Mouse (Mus musculus): Measurements from ENCODE around the gene Map2k6. TPM values are rescaled to one million over a fixed set of nuclear protein-coding genes. Genes with fewer than 3 reads are reported as not detected.

Map2k6 gene
- polyA plus RNA-seq, 1 experiment from 2014 or later = 22.9 TPM

DNA sequence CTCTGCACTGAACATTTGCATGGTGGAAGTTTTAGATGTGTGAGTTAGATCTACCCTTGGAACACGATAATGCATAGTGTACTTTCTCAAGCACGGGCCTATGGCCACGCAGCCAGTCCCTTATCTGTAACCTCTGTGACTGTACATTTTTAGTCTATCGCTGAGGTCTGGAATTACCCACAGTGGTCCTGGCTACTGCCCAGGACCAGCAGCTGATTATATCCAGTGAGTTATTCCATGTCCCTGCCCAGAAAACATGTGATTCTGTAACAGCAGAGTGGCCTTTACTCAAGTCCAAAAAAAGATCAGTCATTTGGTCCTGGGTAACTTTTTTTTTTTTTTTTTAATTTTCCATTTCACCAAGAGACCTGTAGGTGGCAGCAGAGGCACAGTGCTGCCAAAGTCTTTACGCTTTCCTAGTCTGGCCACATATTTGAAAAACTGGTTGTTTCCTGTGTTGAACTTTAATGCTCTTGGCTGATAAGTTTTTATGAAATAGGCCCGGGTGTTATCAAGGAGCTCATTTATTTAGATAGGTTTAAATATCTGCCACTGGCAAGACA is 99.8 kb downstream of the Map2k6 start:
- Histone ChIP-seq H3K4me1 (no peaks in the 10 kb centered on the region), H3K27ac (no peak overlapping the region), H3K9me3 (replicated peaks) (no peaks in the 10 kb centered on the region), H3K4me2 (no peak overlapping the region), H3K36me3 (peaks cover 70% of the 10 kb centered on the region), H3K9ac (no peak overlapping the region), H3K4me3 (replicated peaks) (no peak overlapping the region), H3K27me3 (no peaks in the 10 kb centered on the region)
- no peak for ATAC-seq (replicated peaks; ENCODE audit: low FRiP score)
- WGBS = 60% methylated on average over 6 of the region's 6 CpGs

- Histone ChIP-seq H3K27ac (no peak overlapping the region), H3K4me1 (no peaks in the 10 kb centered on the region), H3K4me2 (no peak overlapping the region), H3K27me3 (no peaks in the 10 kb centered on the region), H3K9me3 (replicated peaks) (no peaks in the 10 kb centered on the region), H3K9ac (no peak overlapping the region), H3K4me3 (replicated peaks) (no peak overlapping the region), H3K36me3 (peaks cover 66% of the 10 kb centered on the region)
- ATAC-seq (replicated peaks; ENCODE audit: low FRiP score) = no peak
- 89% methylated on average over 11 of the region's 11 CpGs for WGBS
Observed at GRCm38 (mm10) chr11:110502937-110503670, 104.2 kb downstream of the Map2k6 start.

GRCm38 (mm10) chr11:110511466-110511865 is 112.5 kb downstream of the Map2k6 start:
- H3K9ac ChIP-seq = no peak overlapping the region
- ATAC-seq (replicated peaks; ENCODE audit: low FRiP score) = no peak
- H3K9me3 ChIP-seq (replicated peaks) = no peaks in the 10 kb centered on the region
- no peaks in the 10 kb centered on the region for H3K4me1 ChIP-seq
- peaks cover 48% of the 10 kb centered on the region for H3K36me3 ChIP-seq
- H3K27me3 ChIP-seq = no peaks in the 10 kb centered on the region
- no peak overlapping the region for H3K4me2 ChIP-seq
- H3K4me3 ChIP-seq (replicated peaks) = no peak overlapping the region
- WGBS = 92% methylated on average over 7 of the region's 7 CpGs
- H3K27ac ChIP-seq = no peak overlapping the region

- Histone ChIP-seq H3K36me3 (peaks cover 53% of the 10 kb centered on the region), H3K27ac (no peak overlapping the region), H3K4me1 (no peaks in the 10 kb centered on the region), H3K4me3 (replicated peaks) (no peak overlapping the region), H3K9me3 (replicated peaks) (no peaks in the 10 kb centered on the region), H3K4me2 (no peak overlapping the region), H3K9ac (no peak overlapping the region), H3K27me3 (no peaks in the 10 kb centered on the region)
- 91% methylated on average over 1 of the region's 1 CpGs for WGBS
- no peak for ATAC-seq (replicated peaks; ENCODE audit: low FRiP score)
Observed at GRCm38 (mm10) chr11:110518648-110519047, 119.7 kb downstream of the Map2k6 start.

- H3K4me2 ChIP-seq = no peak overlapping the region
- H3K36me3 ChIP-seq = peaks cover 36% of the 10 kb centered on the region
- H3K4me1 ChIP-seq = no peaks in the 10 kb centered on the region
- 97% methylated on average over 2 of the region's 2 CpGs for WGBS
- H3K9me3 ChIP-seq (replicated peaks) = no peaks in the 10 kb centered on the region
- no peak for ATAC-seq (replicated peaks; ENCODE audit: low FRiP score)
- H3K27me3 ChIP-seq = no peaks in the 10 kb centered on the region
- H3K27ac ChIP-seq = no peak overlapping the region
- H3K4me3 ChIP-seq (replicated peaks) = no peak overlapping the region
- no peak overlapping the region for H3K9ac ChIP-seq
Observed at GRCm38 (mm10) chr11:110522906-110523305, 124.0 kb downstream of the Map2k6 start.

DNA sequence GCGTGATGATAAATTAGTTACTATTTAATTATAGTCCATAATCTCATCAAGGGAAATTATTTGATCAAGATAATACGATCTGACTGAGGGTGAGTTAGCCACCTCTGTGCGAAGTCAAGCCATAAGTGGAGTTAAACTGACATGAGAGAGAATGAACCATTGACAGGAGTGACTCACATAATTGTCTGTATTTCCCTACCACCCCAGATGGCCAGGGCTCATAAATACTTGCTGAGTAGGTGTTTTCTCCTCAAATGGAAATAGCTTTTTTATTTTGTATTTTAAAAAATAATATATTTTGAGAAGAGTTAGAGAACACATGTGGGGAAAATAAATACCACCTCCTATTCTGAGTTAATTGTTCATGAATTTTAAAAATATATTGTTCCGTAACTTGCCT is 127.2 kb downstream of the Map2k6 start:
- ATAC-seq (replicated peaks; ENCODE audit: low FRiP score) = no peak
- H3K9ac ChIP-seq = no peak overlapping the region
- WGBS = 92% methylated on average over 4 of the region's 4 CpGs
- H3K4me1 ChIP-seq = no peaks in the 10 kb centered on the region
- no peak overlapping the region for H3K4me3 ChIP-seq (replicated peaks)
- no peaks in the 10 kb centered on the region for H3K9me3 ChIP-seq (replicated peaks)
- no peaks in the 10 kb centered on the region for H3K27me3 ChIP-seq
- no peak overlapping the region for H3K4me2 ChIP-seq
- no peak overlapping the region for H3K27ac ChIP-seq
- peaks cover 10% of the 10 kb centered on the region; the same call in 1 of the 2 replicates for H3K36me3 ChIP-seq

DNA sequence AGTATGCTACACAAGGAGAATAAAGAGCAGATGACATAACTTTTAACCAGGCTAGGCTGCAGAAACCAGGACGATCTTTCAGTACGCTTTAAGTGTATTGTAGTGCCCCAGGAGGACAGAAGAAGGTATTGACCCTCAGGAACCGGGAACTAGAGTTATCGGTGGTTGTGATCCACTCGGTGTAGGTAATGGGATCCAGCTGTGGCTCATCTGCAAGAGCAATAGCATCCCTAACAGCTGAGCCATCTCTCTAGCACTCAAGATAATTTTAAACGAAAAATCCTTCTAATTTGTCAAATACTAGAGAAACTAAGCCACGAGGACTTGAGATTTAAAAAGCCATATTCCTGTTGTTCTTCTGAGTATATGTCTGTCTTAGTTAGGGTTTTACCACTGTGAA is 132.2 kb downstream of the Map2k6 start:
- no peaks in the 10 kb centered on the region for H3K27me3 ChIP-seq
- no peak for ATAC-seq (replicated peaks; ENCODE audit: low FRiP score)
- no peak overlapping the region for H3K4me2 ChIP-seq
- no peaks in the 10 kb centered on the region for H3K4me1 ChIP-seq
- H3K9me3 ChIP-seq (replicated peaks) = no peaks in the 10 kb centered on the region
- no peak overlapping the region for H3K4me3 ChIP-seq (replicated peaks)
- no peak overlapping the region for H3K27ac ChIP-seq
- WGBS = 80% methylated on average over 7 of the region's 7 CpGs
- no peak overlapping the region for H3K9ac ChIP-seq
- no peaks in the 10 kb centered on the region for H3K36me3 ChIP-seq

DNA sequence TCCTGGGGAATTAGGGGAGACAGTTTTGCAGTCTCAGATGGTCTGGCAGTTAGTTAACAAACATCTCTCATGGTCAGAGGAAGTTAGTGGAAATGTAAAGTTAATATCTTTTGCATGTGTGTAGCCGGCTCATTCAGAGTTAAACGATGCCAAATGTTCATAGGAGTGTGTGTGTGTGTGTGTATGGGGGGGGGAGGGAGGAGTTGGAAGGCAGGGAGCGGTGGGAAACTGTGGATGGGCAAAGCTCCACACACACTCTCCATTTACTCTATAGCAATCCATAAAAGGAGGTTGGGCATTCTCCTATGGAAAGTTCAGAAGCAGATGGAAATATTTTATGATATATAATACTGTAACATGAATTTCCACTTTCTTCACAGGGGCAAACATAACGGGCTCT is 135.9 kb downstream of the Map2k6 start:
- H3K36me3 ChIP-seq = no peaks in the 10 kb centered on the region
- H3K9me3 ChIP-seq (replicated peaks) = no peaks in the 10 kb centered on the region
- no peak for ATAC-seq (replicated peaks; ENCODE audit: low FRiP score)
- WGBS = 73% methylated on average over 4 of the region's 4 CpGs
- H3K9ac ChIP-seq = no peak overlapping the region
- H3K27ac ChIP-seq = no peak overlapping the region
- no peak overlapping the region for H3K4me2 ChIP-seq
- H3K4me3 ChIP-seq (replicated peaks) = no peak overlapping the region
- H3K4me1 ChIP-seq = 0 out of 2 replicates have a peak, but pooled peaks cover 4% of the 10 kb centered on the region
- H3K27me3 ChIP-seq = no peaks in the 10 kb centered on the region

DNA sequence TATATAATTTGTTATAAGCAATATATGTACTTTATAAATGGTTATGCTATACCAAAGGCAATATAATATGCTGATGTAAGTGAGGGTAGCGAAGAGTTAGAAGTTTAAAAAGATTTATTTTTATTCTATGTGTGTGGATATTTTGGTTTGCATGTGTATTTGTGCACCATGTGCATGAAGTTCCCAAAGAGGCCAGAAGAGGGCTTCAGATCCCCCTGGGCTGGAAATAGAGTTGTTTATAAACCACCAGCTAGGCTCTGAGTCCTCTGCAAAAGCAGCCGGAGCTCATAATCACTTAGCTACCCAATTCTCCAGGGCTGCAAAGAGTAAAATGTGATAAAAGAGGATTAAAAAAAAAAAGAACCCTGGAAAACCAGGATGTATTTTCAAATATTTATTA is 137.6 kb downstream of the Map2k6 start:
- H3K4me2 ChIP-seq = no peak overlapping the region
- H3K9ac ChIP-seq = no peak overlapping the region
- WGBS = 92% methylated on average over 2 of the region's 2 CpGs
- no peak overlapping the region for H3K4me3 ChIP-seq (replicated peaks)
- no peaks in the 10 kb centered on the region for H3K36me3 ChIP-seq
- no peak for ATAC-seq (replicated peaks; ENCODE audit: low FRiP score)
- H3K9me3 ChIP-seq (replicated peaks) = no peaks in the 10 kb centered on the region
- H3K27me3 ChIP-seq = no peaks in the 10 kb centered on the region
- no peak overlapping the region for H3K27ac ChIP-seq
- H3K4me1 ChIP-seq = 0 out of 2 replicates have a peak, but pooled peaks cover 4% of the 10 kb centered on the region

DNA sequence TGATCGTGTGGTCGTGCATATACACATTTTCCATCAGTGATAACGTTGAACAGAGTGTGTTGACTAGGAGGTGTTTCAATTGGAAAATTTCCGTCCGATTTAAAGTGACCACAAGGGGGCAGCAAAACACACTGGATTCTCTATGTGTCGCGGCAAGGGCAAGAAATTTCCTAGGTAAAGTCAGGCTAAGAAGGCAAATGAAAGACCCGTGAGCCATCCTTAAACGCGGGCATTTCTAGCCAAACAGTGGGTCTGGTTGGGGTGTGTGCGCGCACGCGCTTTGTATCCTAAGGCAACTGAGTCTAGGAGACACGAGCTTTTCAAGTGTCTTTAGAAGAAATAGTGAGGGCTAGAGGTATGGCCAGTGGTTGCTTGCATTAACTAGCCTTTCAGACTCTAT is 138.7 kb downstream of the Map2k6 start:
- H3K27me3 ChIP-seq = no peaks in the 10 kb centered on the region
- H3K4me2 ChIP-seq = peak overlapping the region; percentile 50
- ATAC-seq (replicated peaks; ENCODE audit: low FRiP score) = peak; percentile 49; the same call in 1 of the 2 replicates
- H3K9me3 ChIP-seq (replicated peaks) = no peaks in the 10 kb centered on the region
- H3K36me3 ChIP-seq = no peaks in the 10 kb centered on the region
- no peak overlapping the region for H3K9ac ChIP-seq
- 0 out of 2 replicates have a peak, but pooled peaks cover 4% of the 10 kb centered on the region for H3K4me1 ChIP-seq
- H3K4me3 ChIP-seq (replicated peaks) = 0 out of 2 replicates have a peak overlapping the region, but pooled peaks have one; percentile 10
- H3K27ac ChIP-seq = no peak overlapping the region
- WGBS = 14% methylated on average over 15 of the region's 15 CpGs

- H3K9ac ChIP-seq = no peak overlapping the region
- no peak overlapping the region for H3K27ac ChIP-seq
- no peaks in the 10 kb centered on the region for H3K36me3 ChIP-seq
- 0 out of 2 replicates have a peak, but pooled peaks cover 4% of the 10 kb centered on the region for H3K4me1 ChIP-seq
- no peaks in the 10 kb centered on the region for H3K27me3 ChIP-seq
- H3K4me3 ChIP-seq (replicated peaks) = no peak overlapping the region
- WGBS = 60% methylated on average over 10 of the region's 10 CpGs
- H3K9me3 ChIP-seq (replicated peaks) = no peaks in the 10 kb centered on the region
- no peak for ATAC-seq (replicated peaks; ENCODE audit: low FRiP score)
- H3K4me2 ChIP-seq = peak overlapping the region; percentile 50; the same call in 1 of the 2 replicates
Observed at GRCm38 (mm10) chr11:110538206-110538605, 139.3 kb downstream of the Map2k6 start.

DNA sequence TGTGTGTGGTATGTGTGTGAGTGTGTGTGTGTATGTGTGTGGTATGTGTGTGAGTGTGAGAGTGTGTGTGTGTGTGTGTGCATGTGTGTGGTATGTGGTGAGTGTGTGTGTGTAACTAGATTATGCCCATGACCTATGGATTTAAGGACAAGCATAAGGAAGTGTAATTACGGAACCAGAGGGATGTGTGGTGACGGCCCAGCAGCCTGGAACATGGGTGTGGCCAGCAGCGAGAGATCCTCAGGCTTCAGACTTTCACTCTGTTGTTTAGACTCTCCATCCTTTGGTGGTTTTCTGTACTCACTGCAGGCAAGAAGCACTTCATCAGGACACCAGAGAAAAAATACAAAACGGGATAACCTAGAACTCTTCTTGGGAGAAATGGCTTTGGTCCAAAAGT is 143.0 kb downstream of the Map2k6 start:
- Histone ChIP-seq H3K9me3 (replicated peaks) (no peaks in the 10 kb centered on the region), H3K27me3 (no peaks in the 10 kb centered on the region), H3K36me3 (no peaks in the 10 kb centered on the region), H3K4me2 (no peak overlapping the region), H3K27ac (no peak overlapping the region), H3K9ac (no peak overlapping the region), H3K4me1 (0 out of 2 replicates have a peak, but pooled peaks cover 4% of the 10 kb centered on the region), H3K4me3 (replicated peaks) (no peak overlapping the region)
- no peak for ATAC-seq (replicated peaks; ENCODE audit: low FRiP score)
- WGBS = 79% methylated on average over 4 of the region's 4 CpGs

All from kidney, embryonic 15.5 days (tissue).